Mouse (Mus musculus) cerebellum, adult 2 months (tissue): ENCODE measurements at regions not wholly inside any gene's neighbourhood (a gene's known extent, or its start where the extent isn't known, plus 50 kb on each side); places are given as distances from the start of the nearest gene placed in this dataset.

Experiments used
- CTCF ChIP-seq: fragments of 200-500 bp; IDR thresholded peaks from 2 replicates; pipeline ENCODE4 v1.5.1; 2011; ENCODE audit warnings: low read depth, mild to moderate bottlenecking, control low read depth, low read length, moderate library complexity, borderline replicate concordance; ENCODE audit not compliant: insufficient read depth
- POLR2A ChIP-seq: fragments of 200-500 bp; IDR thresholded peaks from 2 replicates; pipeline ENCODE4 v1.6.1; 2011; ENCODE audit warnings: low read length, control low read depth, borderline replicate concordance; ENCODE audit not compliant: insufficient read depth

DNA sequence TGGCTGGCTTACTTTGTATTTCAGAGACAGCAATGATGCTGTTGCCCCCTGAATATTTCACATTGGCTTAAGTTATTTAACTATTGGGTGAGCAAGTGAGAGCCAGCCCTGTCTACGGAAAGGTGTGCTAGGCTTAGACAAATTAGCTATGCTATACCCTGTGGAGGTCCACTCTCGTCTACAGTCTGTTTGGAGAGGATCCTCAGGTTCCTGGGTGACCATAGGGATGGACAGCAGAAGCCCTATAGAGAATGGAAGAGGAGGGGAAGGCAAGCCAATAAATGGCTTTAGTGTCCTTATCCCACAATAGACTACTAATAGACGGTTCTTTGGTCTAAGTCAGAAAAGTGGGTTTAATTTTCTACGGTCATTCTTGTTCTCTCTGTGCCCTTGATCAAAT, 455.3 kb upstream of the Nr2f2 start:
- no peak for TF ChIP-seq CTCF
- TF ChIP-seq POLR2A = no peak
